Mouse (Mus musculus) neural tube, embryonic 13.5 days (tissue): ENCODE results near the gene Ttc7b. TPM values are rescaled to one million over a fixed set of nuclear protein-coding genes. Genes with fewer than 3 reads are reported as not detected.
A peak's percentile ranks its signal among the peaks of the same experiment; 100 is the strongest.

Experiments used
- ATAC-seq: fragments of 200-750 bp; cut with Nextera tagmentation; 2 replicates; pipeline ENCODE4 v1.8.0; 2017; ENCODE audit warnings: low read depth, mild to moderate bottlenecking, moderate TSS enrichment, moderate library complexity
- H3K27ac ChIP-seq: fragments of 300-500 bp; sonication (generic); replicated peaks from 2 replicates; pipeline ENCODE4 v1.5.1; 2015; ENCODE audit warnings: moderate library complexity, mild to moderate bottlenecking, inconsistent platforms
- H3K27me3 ChIP-seq: fragments of 300-500 bp; sonication (generic); 2 replicates; pipeline ENCODE4 v1.6.1; 2015; ENCODE audit warnings: mild to moderate bottlenecking, inconsistent platforms
- H3K36me3 ChIP-seq: fragments of 300-500 bp; sonication (generic); 2 replicates; pipeline ENCODE4 v1.6.1; 2015; ENCODE audit warnings: mild to moderate bottlenecking, inconsistent platforms
- H3K4me1 ChIP-seq: fragments of 300-500 bp; sonication (generic); replicated peaks from 2 replicates; pipeline ENCODE4 v1.6.1; 2015; ENCODE audit warnings: inconsistent platforms
- H3K4me2 ChIP-seq: fragments of 300-500 bp; sonication (generic); 2 replicates; pipeline ENCODE4 v1.6.1; 2015; ENCODE audit warnings: inconsistent platforms, mild to moderate bottlenecking, moderate library complexity
- H3K4me3 ChIP-seq: fragments of 300-500 bp; sonication (generic); 2 replicates; pipeline ENCODE4 v1.5.1; 2015; ENCODE audit warnings: mild to moderate bottlenecking, inconsistent platforms
- H3K9ac ChIP-seq: fragments of 300-500 bp; sonication (generic); 2 replicates; pipeline ENCODE4 v1.6.1; 2015; ENCODE audit warnings: moderate library complexity, mild to moderate bottlenecking, inconsistent platforms
- H3K9me3 ChIP-seq: fragments of 300-500 bp; sonication (generic); 2 replicates; pipeline ENCODE4 v1.6.1; 2016; ENCODE audit warnings: inconsistent platforms
- WGBS: fragments of 180-500 bp; shearing (Covaris S2); methylation state at CpG from one replicate; pipeline ENCODE4 v1.1.7; 2015; 5-methylcytosine and 5-hydroxymethylcytosine counted together
- polyA plus RNA-seq: library from polyadenylated mRNA; unstranded; fragments of >200 nt; fragmentation: Nextera tagmentation; extraction: Ambion mirVana; gene quantifications from 2 replicates; pipeline ENCODE4 v1.2.1, GENCODE M21; 2015

Ttc7b gene
- polyA plus RNA-seq, 1 experiment from 2014 or later, result 7.3 TPM

DNA sequence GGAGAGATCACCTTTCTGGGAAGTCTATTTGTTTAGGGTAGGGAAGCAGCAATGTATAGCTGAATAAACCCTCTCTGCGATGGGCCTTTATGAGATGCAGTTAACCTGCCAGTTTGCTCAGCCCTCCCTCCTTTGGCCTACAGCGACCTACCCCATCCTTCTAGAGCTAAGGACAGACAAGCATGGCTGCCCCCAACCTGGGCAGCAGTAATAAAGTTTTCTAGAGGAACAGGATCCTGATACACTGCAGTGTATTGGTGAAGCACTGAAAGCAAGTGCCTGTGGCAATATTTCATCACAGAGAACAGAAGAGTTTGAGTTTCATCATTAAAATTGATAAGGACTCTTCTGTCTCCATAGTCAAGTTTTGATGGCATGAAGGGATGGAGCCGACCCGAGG lies 79.0 kb downstream of the Ttc7b start:
- peaks cover 10% of the 10 kb centered on the region for H3K36me3 ChIP-seq
- WGBS, result 87% methylated on average over 4 of the region's 4 CpGs

DNA sequence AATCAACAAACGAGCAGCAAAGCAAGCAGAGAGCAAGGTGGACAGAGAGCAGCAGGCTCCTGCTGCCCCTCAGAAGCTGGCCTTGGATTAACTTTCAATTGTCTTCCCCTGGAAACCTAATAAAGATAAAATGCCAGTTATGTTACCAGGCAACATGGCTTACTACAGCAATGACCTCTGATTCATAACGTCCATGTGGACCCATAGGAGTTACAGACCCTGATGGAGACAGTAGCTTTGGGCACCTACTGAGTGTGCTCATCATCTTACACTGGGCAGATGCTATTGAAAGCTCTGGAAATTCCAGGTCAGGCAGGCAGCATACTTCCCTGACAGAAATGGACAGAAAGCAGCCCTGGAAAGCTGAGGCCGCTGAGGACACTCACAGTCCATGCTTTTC lies 80.7 kb downstream of the Ttc7b start:
- Histone ChIP-seq H3K4me2 (no peak overlapping the region), H3K9ac (no peak overlapping the region), H3K4me1 (peaks cover 19% of the 10 kb centered on the region; the same call in 1 of the 2 replicates), H3K27me3 (no peaks in the 10 kb centered on the region), H3K4me3 (no peak overlapping the region), H3K9me3 (no peaks in the 10 kb centered on the region), H3K36me3 (peaks cover 3% of the 10 kb centered on the region; the same call in 1 of the 2 replicates), H3K27ac (no peak overlapping the region; the same call in 1 of the 2 replicates)
- no peak for ATAC-seq
- WGBS, result 77% methylated on average over 3 of the region's 3 CpGs

More for the DNA sequence above, 79.0 kb downstream of the Ttc7b start:
- H3K27ac ChIP-seq, result no peak overlapping the region
- H3K4me2 ChIP-seq, result no peak overlapping the region
- H3K9me3 ChIP-seq, result no peaks in the 10 kb centered on the region
- no peak for ATAC-seq
- H3K27me3 ChIP-seq, result no peaks in the 10 kb centered on the region
- no peak overlapping the region for H3K4me3 ChIP-seq
- peaks cover 19% of the 10 kb centered on the region; the same call in 1 of the 2 replicates for H3K4me1 ChIP-seq
- H3K9ac ChIP-seq, result no peak overlapping the region

DNA sequence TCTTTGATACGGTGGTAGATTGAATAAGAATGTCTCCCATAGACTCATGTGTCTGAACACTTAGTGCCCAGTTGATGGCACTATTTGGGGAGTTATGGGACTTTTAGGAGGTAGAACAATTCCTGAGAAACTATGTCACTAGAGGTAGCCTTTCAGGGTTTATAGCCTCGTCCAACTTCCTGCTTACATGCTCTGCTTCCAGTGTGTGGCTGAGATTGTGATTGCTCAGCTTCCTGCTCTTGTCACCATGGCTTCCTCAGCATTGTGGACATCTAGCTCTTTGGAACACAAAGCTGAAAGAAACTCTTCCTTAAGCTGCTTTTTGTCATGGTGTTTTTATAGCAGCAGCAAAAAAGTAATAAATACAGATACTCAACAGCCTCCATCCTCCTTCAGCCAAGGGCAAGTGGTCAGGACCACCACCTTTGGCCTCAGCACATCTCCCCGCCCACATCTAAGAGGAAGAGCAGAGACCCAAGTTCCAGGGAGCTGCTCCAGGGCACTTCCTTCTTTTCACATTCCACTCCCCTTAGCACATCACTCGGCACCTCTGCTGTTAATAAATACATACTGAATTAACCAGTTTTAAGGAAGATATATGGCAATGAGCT lies 81.4 kb downstream of the Ttc7b start:
- Histone ChIP-seq H3K27ac (0 out of 2 replicates have a peak overlapping the region, but pooled peaks have one; percentile 38), H3K4me2 (no peak overlapping the region), H3K4me1 (peaks cover 19% of the 10 kb centered on the region; the same call in 1 of the 2 replicates), H3K27me3 (no peaks in the 10 kb centered on the region), H3K9ac (no peak overlapping the region), H3K9me3 (no peaks in the 10 kb centered on the region), H3K36me3 (0 out of 2 replicates have a peak, but pooled peaks cover 3% of the 10 kb centered on the region), H3K4me3 (no peak overlapping the region)
- no peak for ATAC-seq
- WGBS, result 85% methylated on average over 4 of the region's 4 CpGs

- H3K4me3 ChIP-seq, result no peak overlapping the region
- no peaks in the 10 kb centered on the region for H3K9me3 ChIP-seq
- ATAC-seq, result peak; percentile 43; the same call in 1 of the 2 replicates
- no peak overlapping the region for H3K4me2 ChIP-seq
- peak overlapping the region; percentile 38; the same call in 1 of the 2 replicates for H3K27ac ChIP-seq
- no peak overlapping the region for H3K9ac ChIP-seq
- 0 out of 2 replicates have a peak, but pooled peaks cover 3% of the 10 kb centered on the region for H3K36me3 ChIP-seq
- H3K4me1 ChIP-seq, result peaks cover 19% of the 10 kb centered on the region; the same call in 1 of the 2 replicates
- 59% methylated on average over 7 of the region's 7 CpGs for WGBS
- H3K27me3 ChIP-seq, result no peaks in the 10 kb centered on the region
Measured at GRCm38 (mm10) chr12:100438509-100438908, 82.1 kb downstream of the Ttc7b start.

- Histone ChIP-seq H3K9ac (no peak overlapping the region), H3K4me3 (no peak overlapping the region), H3K4me2 (no peak overlapping the region), H3K27me3 (no peaks in the 10 kb centered on the region), H3K4me1 (peaks cover 19% of the 10 kb centered on the region; the same call in 1 of the 2 replicates), H3K27ac (no peak overlapping the region), H3K36me3 (0 out of 2 replicates have a peak, but pooled peaks cover 3% of the 10 kb centered on the region), H3K9me3 (no peaks in the 10 kb centered on the region)
- WGBS, result 92% methylated on average over 5 of the region's 5 CpGs
- ATAC-seq, result no peak
Measured at GRCm38 (mm10) chr12:100437862-100438261, 82.8 kb downstream of the Ttc7b start.

- Histone ChIP-seq H3K4me2 (no peak overlapping the region), H3K36me3 (0 out of 2 replicates have a peak, but pooled peaks cover 3% of the 10 kb centered on the region), H3K4me3 (no peak overlapping the region), H3K27me3 (no peaks in the 10 kb centered on the region), H3K9ac (no peak overlapping the region), H3K4me1 (peaks cover 19% of the 10 kb centered on the region; the same call in 1 of the 2 replicates), H3K27ac (no peak overlapping the region), H3K9me3 (no peaks in the 10 kb centered on the region)
- no peak for ATAC-seq
- WGBS, result 93% methylated on average over 1 of the region's 1 CpGs
Measured at GRCm38 (mm10) chr12:100435763-100436162, 84.9 kb downstream of the Ttc7b start.

DNA sequence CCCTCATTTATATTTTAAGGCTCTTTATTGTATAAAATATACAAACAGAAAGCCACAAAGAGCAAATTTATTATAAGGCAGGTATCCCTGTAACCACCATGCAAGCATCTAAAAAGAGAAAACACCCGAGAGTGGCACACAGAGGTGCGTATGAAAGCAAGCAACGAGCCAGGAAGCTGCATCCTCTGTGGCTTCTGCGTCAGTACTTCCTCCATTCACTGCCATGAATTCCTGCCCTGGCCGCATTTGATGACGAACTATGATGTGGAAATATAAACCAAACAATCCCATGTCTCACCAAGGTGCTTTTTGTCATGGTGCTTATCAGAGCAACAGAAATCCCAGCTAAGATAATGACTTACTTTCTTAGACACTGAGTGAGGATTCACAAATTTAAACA lies 88.8 kb downstream of the Ttc7b start:
- Histone ChIP-seq H3K36me3 (0 out of 2 replicates have a peak, but pooled peaks cover 3% of the 10 kb centered on the region), H3K4me3 (no peak overlapping the region), H3K4me2 (no peak overlapping the region), H3K9ac (no peak overlapping the region), H3K4me1 (peaks cover 7% of the 10 kb centered on the region; the same call in 1 of the 2 replicates), H3K27me3 (no peaks in the 10 kb centered on the region), H3K27ac (no peak overlapping the region), H3K9me3 (no peaks in the 10 kb centered on the region)
- WGBS, result 89% methylated on average over 6 of the region's 6 CpGs
- no peak for ATAC-seq

DNA sequence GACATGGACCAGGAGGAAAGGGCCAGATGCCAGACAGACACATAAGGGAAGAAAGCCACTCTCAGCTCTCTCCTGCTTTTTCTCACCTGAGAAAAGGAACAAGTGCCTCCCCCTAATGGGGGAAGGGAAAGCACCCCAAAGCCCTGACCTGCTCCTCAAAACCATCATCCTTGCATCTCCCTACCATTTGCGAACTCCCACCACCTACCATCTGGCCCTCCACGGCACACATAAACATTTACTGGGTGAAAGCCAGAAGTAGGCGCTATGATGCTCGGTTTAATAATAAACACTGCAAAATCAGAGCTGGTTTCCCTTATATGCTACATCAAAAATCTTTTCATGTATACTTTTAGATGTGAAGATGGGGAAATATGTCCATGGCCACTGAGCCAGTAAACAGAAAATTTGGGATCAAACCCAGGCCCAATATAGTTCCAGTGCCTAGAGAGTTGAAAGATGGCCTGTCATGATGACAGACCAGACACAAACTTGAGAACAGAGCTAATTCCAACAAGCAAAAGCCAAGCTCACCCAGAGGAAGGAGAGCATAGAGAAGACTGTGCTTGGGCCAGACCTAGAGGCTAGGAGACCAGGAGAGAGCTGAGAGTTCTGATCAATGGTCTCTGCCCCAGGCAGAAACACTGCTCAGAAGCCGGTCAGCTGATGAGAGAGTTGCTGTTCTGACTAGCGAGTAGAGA lies 91.1 kb downstream of the Ttc7b start:
- Histone ChIP-seq H3K27ac (no peak overlapping the region), H3K4me2 (no peak overlapping the region), H3K4me3 (no peak overlapping the region), H3K9ac (no peak overlapping the region), H3K4me1 (peaks cover 16% of the 10 kb centered on the region; the same call in 1 of the 2 replicates), H3K9me3 (no peaks in the 10 kb centered on the region), H3K36me3 (no peaks in the 10 kb centered on the region), H3K27me3 (no peaks in the 10 kb centered on the region)
- no peak for ATAC-seq
- WGBS, result 94% methylated on average over 6 of the region's 6 CpGs

DNA sequence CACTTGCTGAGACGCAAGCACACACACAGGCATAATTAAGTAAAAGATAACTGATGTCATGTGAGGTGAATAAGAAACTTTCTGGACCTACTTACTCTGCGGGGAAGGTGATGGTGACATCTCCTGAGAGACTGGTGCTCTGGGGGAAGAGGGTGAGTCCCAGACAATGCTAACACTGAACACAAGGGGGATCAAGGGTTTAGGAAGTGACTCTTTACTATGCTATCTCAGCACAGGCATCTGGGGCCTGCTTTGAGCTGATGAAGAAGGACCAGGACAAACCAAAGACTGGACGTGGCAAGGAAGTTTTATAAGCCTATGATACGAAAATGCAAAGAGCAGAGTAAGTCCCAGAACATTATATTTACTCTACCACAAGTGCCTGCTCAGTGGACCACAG lies 92.4 kb downstream of the Ttc7b start:
- Histone ChIP-seq H3K27ac (no peak overlapping the region), H3K4me3 (no peak overlapping the region), H3K9me3 (no peaks in the 10 kb centered on the region), H3K4me2 (no peak overlapping the region), H3K4me1 (peaks cover 16% of the 10 kb centered on the region; the same call in 1 of the 2 replicates), H3K27me3 (no peaks in the 10 kb centered on the region), H3K36me3 (no peaks in the 10 kb centered on the region), H3K9ac (no peak overlapping the region)
- ATAC-seq, result no peak
- WGBS, result 97% methylated on average over 4 of the region's 4 CpGs

DNA sequence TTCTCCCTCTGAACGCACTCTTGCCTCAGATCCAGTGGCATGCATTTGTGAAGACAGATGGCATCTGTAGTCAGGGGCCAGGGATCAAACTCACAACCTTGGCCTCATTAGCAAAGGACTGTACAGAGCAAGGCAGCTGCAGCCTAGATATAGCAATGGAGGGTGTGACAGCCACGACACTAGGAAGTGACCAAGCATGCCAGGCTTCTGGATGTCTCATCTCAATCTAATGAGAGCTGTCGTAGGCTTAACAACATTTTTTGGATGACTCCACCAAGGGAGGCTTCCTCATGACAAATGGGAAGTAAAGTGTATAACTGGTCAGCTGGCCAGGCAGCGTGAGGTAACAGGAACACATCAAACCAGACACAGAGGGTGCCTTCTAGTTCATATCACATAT lies 94.4 kb downstream of the Ttc7b start:
- WGBS, result 81% methylated on average over 4 of the region's 4 CpGs
- Histone ChIP-seq H3K27me3 (no peaks in the 10 kb centered on the region), H3K27ac (no peak overlapping the region), H3K9me3 (no peaks in the 10 kb centered on the region), H3K4me1 (peaks cover 20% of the 10 kb centered on the region), H3K9ac (no peak overlapping the region), H3K4me3 (no peak overlapping the region), H3K36me3 (no peaks in the 10 kb centered on the region), H3K4me2 (no peak overlapping the region)
- no peak for ATAC-seq

GRCm38 (mm10) chr12:100425028-100425427 lies 95.6 kb downstream of the Ttc7b start:
- no peak overlapping the region for H3K4me3 ChIP-seq
- H3K4me2 ChIP-seq, result no peak overlapping the region
- H3K4me1 ChIP-seq, result peaks cover 29% of the 10 kb centered on the region
- H3K27me3 ChIP-seq, result no peaks in the 10 kb centered on the region
- H3K9me3 ChIP-seq, result no peaks in the 10 kb centered on the region
- H3K27ac ChIP-seq, result no peak overlapping the region
- no peaks in the 10 kb centered on the region for H3K36me3 ChIP-seq
- no peak for ATAC-seq
- 91% methylated on average over 6 of the region's 6 CpGs for WGBS
- H3K9ac ChIP-seq, result no peak overlapping the region

- ATAC-seq, result no peak
- Histone ChIP-seq H3K36me3 (no peaks in the 10 kb centered on the region), H3K27ac (no peak overlapping the region), H3K9ac (no peak overlapping the region), H3K4me1 (peaks cover 27% of the 10 kb centered on the region), H3K9me3 (no peaks in the 10 kb centered on the region), H3K4me3 (no peak overlapping the region), H3K27me3 (no peaks in the 10 kb centered on the region), H3K4me2 (no peak overlapping the region)
- WGBS, result 80% methylated on average over 6 of the region's 6 CpGs
Measured at GRCm38 (mm10) chr12:100422286-100422820, 98.3 kb downstream of the Ttc7b start.
